Mouse (Mus musculus) embryonic facial prominence, embryonic 10.5 days (tissue): ENCODE measurements at regions not wholly inside any gene's neighbourhood (a gene's known extent, or its start where the extent isn't known, plus 50 kb on each side); places are given as distances from the start of the nearest gene placed in this dataset.

ENCODE experiments used
- DNase-seq: peaks from one replicate; pipeline ENCODE4 v3.0.0-alpha.2; 2017; ENCODE audit warnings: low spot score
- H3K27ac ChIP-seq: fragments of 300-500 bp; sonication (generic); replicated peaks from 2 replicates; pipeline ENCODE4 v1.5.1; 2016; ENCODE audit warnings: mild to moderate bottlenecking
- H3K27me3 ChIP-seq: fragments of 300-500 bp; sonication (generic); replicated peaks from 2 replicates; pipeline ENCODE4 v1.6.1; 2016; ENCODE audit warnings: low read depth, mild to moderate bottlenecking; ENCODE audit not compliant: poor library complexity, severe bottlenecking
- H3K36me3 ChIP-seq: fragments of 300-500 bp; sonication (generic); replicated peaks from 2 replicates; pipeline ENCODE4 v1.6.1; 2016; ENCODE audit warnings: mild to moderate bottlenecking, moderate library complexity
- H3K4me1 ChIP-seq: fragments of 300-500 bp; sonication (generic); 2 replicates; pipeline ENCODE4 v1.6.1; 2016
- H3K4me3 ChIP-seq: fragments of 300-500 bp; sonication (generic); 2 replicates; pipeline ENCODE4 v1.5.1; 2016; ENCODE audit warnings: mild to moderate bottlenecking, moderate library complexity
- H3K9me3 ChIP-seq: fragments of 300-500 bp; sonication (generic); 2 replicates; pipeline ENCODE4 v1.6.1; 2016; ENCODE audit warnings: mild to moderate bottlenecking
- WGBS: fragments of 180-500 bp; shearing (Covaris S2); methylation state at CpG from one replicate; pipeline ENCODE4 v1.1.7; 2016; 5-methylcytosine and 5-hydroxymethylcytosine counted together

- Histone ChIP-seq H3K27ac (no peak overlapping the region), H3K9me3 (no peaks in the 10 kb centered on the region), H3K4me1 (no peaks in the 10 kb centered on the region), H3K4me3 (no peak overlapping the region), H3K36me3 (no peaks in the 10 kb centered on the region), H3K27me3 (no peaks in the 10 kb centered on the region)
- no peak for DNase-seq
- WGBS = 89% methylated on average over 4 of the region's 4 CpGs
These were observed 507.1 kb upstream of the Klf4 start for GRCm38 (mm10) chr4:56039327-56039726.

GRCm38 (mm10) chr4:56036334-56036733, 504.1 kb upstream of the Klf4 start:
- Histone ChIP-seq H3K27ac (no peak overlapping the region), H3K9me3 (no peaks in the 10 kb centered on the region), H3K36me3 (no peaks in the 10 kb centered on the region), H3K4me3 (no peak overlapping the region), H3K27me3 (no peaks in the 10 kb centered on the region), H3K4me1 (no peaks in the 10 kb centered on the region)
- DNase-seq = no peak
- 87% methylated on average over 6 of the region's 6 CpGs for WGBS

DNA sequence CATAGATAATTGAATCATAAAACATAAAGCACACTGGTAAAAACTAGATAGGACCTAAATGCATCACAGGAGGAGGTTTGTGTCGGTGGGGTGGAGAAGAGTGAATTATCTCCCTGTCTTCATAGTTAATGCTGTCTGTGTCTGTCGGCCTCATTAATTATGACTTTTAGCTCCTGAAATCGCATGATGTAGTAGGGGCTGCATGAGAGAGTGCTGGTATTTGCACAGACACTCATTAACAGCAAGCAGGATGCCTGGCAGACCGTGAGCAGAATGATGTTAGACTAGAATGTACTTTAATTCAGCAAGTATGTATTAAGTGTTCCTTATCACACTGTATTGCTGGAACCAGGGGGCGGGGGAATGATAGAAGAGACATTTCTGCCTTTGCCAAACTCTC, 503.3 kb upstream of the Klf4 start:
- 83% methylated on average over 5 of the region's 5 CpGs for WGBS
- Histone ChIP-seq H3K36me3 (no peaks in the 10 kb centered on the region), H3K9me3 (no peaks in the 10 kb centered on the region), H3K4me1 (no peaks in the 10 kb centered on the region), H3K4me3 (no peak overlapping the region), H3K27ac (no peak overlapping the region), H3K27me3 (no peaks in the 10 kb centered on the region)
- DNase-seq = no peak

DNA sequence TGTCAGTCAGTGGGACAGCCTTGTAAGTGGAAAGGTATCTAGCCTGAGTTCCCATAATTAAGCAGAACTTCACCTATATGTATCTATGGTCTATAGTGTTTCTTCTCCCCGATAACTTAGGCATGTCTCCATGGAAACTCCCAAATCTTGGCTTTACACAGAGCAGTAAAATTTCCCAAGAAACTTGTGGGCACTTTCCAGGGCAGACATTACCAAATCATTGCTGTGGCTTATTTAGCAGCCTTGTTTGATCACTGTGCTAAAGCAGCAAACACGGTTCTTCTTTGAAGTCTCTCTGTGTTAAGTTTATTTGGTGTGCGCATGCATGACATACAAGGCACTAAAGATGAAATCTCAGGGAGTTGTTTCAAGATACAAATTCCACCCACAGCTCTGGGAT, 496.2 kb upstream of the Klf4 start:
- DNase-seq = no peak
- 85% methylated on average over 3 of the region's 3 CpGs for WGBS

GRCm38 (mm10) chr4:56027258-56027657, 495.0 kb upstream of the Klf4 start:
- WGBS = 92% methylated on average over 6 of the region's 6 CpGs
- H3K4me1 ChIP-seq = no peaks in the 10 kb centered on the region
- no peaks in the 10 kb centered on the region for H3K9me3 ChIP-seq
- no peak overlapping the region for H3K27ac ChIP-seq
- H3K27me3 ChIP-seq = no peaks in the 10 kb centered on the region
- no peaks in the 10 kb centered on the region for H3K36me3 ChIP-seq
- H3K4me3 ChIP-seq = no peak overlapping the region
- DNase-seq = no peak

More for the DNA sequence above, 496.2 kb upstream of the Klf4 start:
- H3K9me3 ChIP-seq = no peaks in the 10 kb centered on the region
- H3K36me3 ChIP-seq = no peaks in the 10 kb centered on the region
- no peak overlapping the region for H3K4me3 ChIP-seq
- no peaks in the 10 kb centered on the region for H3K27me3 ChIP-seq
- no peaks in the 10 kb centered on the region for H3K4me1 ChIP-seq
- H3K27ac ChIP-seq = no peak overlapping the region

GRCm38 (mm10) chr4:56024478-56024877, 492.2 kb upstream of the Klf4 start:
- H3K27ac ChIP-seq = no peak overlapping the region
- H3K4me1 ChIP-seq = no peaks in the 10 kb centered on the region
- no peak for DNase-seq
- no peaks in the 10 kb centered on the region for H3K36me3 ChIP-seq
- no peaks in the 10 kb centered on the region for H3K9me3 ChIP-seq
- H3K4me3 ChIP-seq = no peak overlapping the region
- H3K27me3 ChIP-seq = no peaks in the 10 kb centered on the region

- Histone ChIP-seq H3K27ac (no peak overlapping the region), H3K27me3 (no peaks in the 10 kb centered on the region), H3K4me1 (no peaks in the 10 kb centered on the region), H3K4me3 (no peak overlapping the region), H3K36me3 (no peaks in the 10 kb centered on the region), H3K9me3 (no peaks in the 10 kb centered on the region)
- WGBS = 93% methylated on average over 8 of the region's 8 CpGs
- no peak for DNase-seq
These were observed 485.9 kb upstream of the Klf4 start for GRCm38 (mm10) chr4:56018212-56018611.

DNA sequence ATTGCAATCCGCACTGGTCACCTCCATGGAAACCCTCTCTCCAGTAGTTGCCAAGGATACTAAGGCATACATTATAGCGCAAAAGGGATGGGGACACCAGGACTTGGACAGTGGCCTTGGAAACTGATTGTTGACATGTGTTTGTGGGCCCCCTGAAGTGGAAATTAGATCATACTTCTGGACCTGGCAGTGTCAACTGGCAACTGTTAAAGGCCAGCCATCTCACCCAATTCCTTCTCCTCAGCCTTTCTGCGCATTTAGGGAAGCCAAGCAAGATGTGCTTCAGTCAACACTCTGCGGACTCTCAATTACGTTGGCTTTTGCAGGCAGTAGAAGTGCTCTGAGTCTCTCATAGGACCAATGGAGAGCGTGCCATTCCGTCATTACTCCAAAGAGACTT, 483.2 kb upstream of the Klf4 start:
- no peaks in the 10 kb centered on the region for H3K36me3 ChIP-seq
- no peak overlapping the region for H3K27ac ChIP-seq
- DNase-seq = no peak
- no peaks in the 10 kb centered on the region for H3K27me3 ChIP-seq
- H3K9me3 ChIP-seq = no peaks in the 10 kb centered on the region
- H3K4me3 ChIP-seq = no peak overlapping the region
- no peaks in the 10 kb centered on the region for H3K4me1 ChIP-seq
- WGBS = 92% methylated on average over 7 of the region's 7 CpGs

DNA sequence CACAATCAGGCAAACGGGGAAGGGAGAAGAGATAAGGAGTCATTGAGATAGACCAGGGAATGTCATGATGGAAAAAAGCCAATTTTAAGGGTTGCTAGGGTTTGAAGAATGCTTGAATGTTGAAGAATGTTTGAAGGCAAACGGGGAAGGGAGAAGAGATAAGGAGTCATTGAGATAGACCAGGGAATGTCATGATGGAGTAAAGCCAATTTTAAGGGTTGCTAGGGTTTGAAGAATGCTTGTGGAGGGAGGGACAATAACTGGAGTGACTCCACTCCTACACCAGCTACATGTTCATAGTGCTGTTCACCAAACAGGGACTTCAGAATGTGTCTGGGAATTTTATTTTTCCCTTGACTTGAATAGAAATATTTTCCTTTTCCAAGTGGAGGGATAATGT, 476.0 kb upstream of the Klf4 start:
- no peaks in the 10 kb centered on the region for H3K27me3 ChIP-seq
- no peaks in the 10 kb centered on the region for H3K36me3 ChIP-seq
- no peak overlapping the region for H3K27ac ChIP-seq
- H3K4me1 ChIP-seq = no peaks in the 10 kb centered on the region
- WGBS = 80% methylated on average over 2 of the region's 2 CpGs
- no peak overlapping the region for H3K4me3 ChIP-seq
- H3K9me3 ChIP-seq = no peaks in the 10 kb centered on the region
- no peak for DNase-seq

DNA sequence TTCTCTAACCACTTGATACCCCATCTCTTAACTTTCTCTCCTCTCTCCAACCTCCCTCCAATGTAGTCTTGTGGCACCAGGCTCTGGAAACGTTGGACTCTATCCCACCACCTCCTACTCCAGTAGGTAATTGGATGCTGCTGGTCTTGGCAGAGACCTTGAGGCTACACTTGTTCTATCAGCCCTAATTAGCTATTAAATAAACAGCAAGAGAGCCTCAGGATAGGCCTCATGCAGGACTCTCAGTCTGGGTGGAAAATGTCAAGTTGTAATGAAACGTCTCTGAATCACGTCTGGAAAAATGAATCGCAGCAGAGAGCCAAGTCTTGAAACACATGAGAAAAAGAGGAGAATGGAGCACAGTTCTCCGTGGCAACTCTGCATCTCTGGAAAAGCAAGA, 472.0 kb upstream of the Klf4 start:
- H3K27me3 ChIP-seq = no peaks in the 10 kb centered on the region
- no peak for DNase-seq
- H3K4me1 ChIP-seq = no peaks in the 10 kb centered on the region
- no peaks in the 10 kb centered on the region for H3K36me3 ChIP-seq
- no peaks in the 10 kb centered on the region for H3K9me3 ChIP-seq
- no peak overlapping the region for H3K27ac ChIP-seq
- no peak overlapping the region for H3K4me3 ChIP-seq
- 80% methylated on average over 5 of the region's 5 CpGs for WGBS

DNA sequence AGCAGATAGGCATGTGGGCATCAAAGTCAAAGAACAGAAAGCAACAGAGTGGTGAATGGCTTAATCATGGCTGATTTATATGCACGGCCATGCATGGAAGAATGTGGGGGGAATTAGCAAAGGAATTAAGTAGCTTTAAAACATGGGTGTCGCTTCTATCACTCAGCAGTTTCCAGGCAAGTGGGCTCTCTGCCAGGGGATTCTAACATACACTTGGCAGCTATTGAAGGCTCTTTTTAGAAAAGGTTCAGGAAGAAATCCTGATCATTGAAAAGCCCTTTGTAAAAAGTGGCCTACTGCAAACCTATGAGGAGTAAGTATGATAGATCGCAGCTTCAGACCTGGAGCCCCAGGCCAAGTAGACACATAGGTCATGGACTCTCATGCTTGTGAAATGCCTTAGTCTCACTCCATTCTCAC, 469.1 kb upstream of the Klf4 start:
- Histone ChIP-seq H3K36me3 (no peaks in the 10 kb centered on the region), H3K4me3 (no peak overlapping the region), H3K4me1 (no peaks in the 10 kb centered on the region), H3K27me3 (no peaks in the 10 kb centered on the region), H3K9me3 (no peaks in the 10 kb centered on the region), H3K27ac (no peak overlapping the region)
- DNase-seq = no peak
- 88% methylated on average over 3 of the region's 3 CpGs for WGBS

DNA sequence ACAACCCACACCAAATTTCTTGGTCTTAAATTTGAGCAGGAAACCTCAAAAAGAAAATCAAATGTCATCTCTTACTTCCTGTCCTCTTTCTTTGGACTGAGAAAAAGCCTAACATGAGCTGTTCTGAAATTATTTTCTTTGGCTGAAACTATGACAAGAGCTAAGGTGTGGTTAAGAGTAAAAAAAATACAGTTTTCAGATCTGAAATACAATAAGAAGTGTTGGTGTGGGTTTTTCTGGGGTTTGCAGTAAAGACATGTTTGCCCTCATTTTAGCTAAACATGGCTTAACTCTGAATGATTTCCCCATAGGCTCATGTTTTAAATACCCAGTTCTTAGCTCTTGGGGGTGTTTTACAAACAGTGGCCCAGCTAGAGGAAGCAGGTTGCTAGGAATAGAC, 451.8 kb upstream of the Klf4 start:
- no peak for DNase-seq
- no peaks in the 10 kb centered on the region for H3K27me3 ChIP-seq
- no peaks in the 10 kb centered on the region for H3K9me3 ChIP-seq
- no peak overlapping the region for H3K27ac ChIP-seq
- no peak overlapping the region for H3K4me3 ChIP-seq
- H3K4me1 ChIP-seq = no peaks in the 10 kb centered on the region
- no peaks in the 10 kb centered on the region for H3K36me3 ChIP-seq

DNA sequence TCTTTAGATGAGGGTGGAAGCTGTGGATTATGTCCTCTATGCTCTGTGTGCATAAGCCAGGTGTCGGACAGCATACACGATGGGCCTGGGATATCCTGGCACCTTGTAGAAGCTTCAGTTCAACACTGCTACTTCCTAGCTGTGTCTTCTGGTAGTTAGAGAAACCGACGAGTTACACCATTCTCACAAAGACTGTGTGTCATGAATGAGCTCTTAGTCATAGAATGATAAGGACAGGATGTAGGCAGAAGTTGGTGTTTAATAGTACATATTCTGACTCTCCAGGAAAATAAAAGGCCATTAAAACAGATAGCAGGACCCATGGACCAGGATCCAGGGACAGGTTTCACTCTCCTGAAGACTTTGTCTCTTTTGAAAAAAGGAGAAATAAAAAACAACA, 446.3 kb upstream of the Klf4 start:
- no peaks in the 10 kb centered on the region for H3K36me3 ChIP-seq
- DNase-seq = no peak
- no peaks in the 10 kb centered on the region for H3K9me3 ChIP-seq
- H3K4me1 ChIP-seq = no peaks in the 10 kb centered on the region
- no peak overlapping the region for H3K27ac ChIP-seq
- H3K27me3 ChIP-seq = no peaks in the 10 kb centered on the region
- WGBS = 88% methylated on average over 4 of the region's 4 CpGs
- no peak overlapping the region for H3K4me3 ChIP-seq

DNA sequence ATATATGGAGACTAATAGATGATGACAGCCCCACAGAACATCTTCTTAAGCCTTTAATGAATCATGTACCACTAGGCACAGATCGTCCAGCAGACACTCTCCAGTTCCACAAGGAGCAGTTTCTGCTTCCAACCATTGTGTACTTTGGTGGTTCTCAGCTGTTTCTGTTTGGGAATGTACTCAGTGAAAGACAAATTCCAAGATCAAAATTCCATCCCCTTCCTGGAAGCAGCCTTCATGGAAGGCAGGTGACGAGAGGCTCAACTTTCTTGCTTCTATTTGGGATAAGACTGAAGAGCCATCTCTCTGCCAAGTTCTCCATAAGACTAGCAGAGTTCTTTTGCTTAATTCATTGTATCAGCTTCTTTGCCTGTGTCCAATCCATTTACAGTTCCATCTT, 444.0 kb upstream of the Klf4 start:
- H3K27me3 ChIP-seq = no peaks in the 10 kb centered on the region
- no peak for DNase-seq
- no peak overlapping the region for H3K4me3 ChIP-seq
- 88% methylated on average over 2 of the region's 2 CpGs for WGBS
- H3K4me1 ChIP-seq = no peaks in the 10 kb centered on the region
- H3K27ac ChIP-seq = no peak overlapping the region
- no peaks in the 10 kb centered on the region for H3K36me3 ChIP-seq
- no peaks in the 10 kb centered on the region for H3K9me3 ChIP-seq
